Mouse (Mus musculus) testis, adult 2 months (tissue): ENCODE results near the gene Olfr123.

Source experiments
- CTCF ChIP-seq: fragments of 200-500 bp; IDR thresholded peaks from 2 replicates; pipeline ENCODE4 v1.5.1; 2012; ENCODE audit warnings: low read depth, mild to moderate bottlenecking, inconsistent platforms, low read length, moderate library complexity; ENCODE audit not compliant: control insufficient read depth, insufficient read depth, insufficient replicate concordance
- POLR2A ChIP-seq: fragments of 200-500 bp; IDR thresholded peaks from 2 replicates; pipeline ENCODE4 v1.6.1; 2012; ENCODE audit warnings: low read depth, mild to moderate bottlenecking, inconsistent platforms, low read length, moderate library complexity; ENCODE audit not compliant: control insufficient read depth

GRCm38 (mm10) chr17:37793229-37793628, at the start of gene Olfr123:
- no peak for TF ChIP-seq POLR2A
- no peak for TF ChIP-seq CTCF
